Mouse (Mus musculus): ENCODE results near the gene Ick.

- TF ChIP-seq POLR2A (IDR thresholded peaks at IDR 0.05; ENCODE audit: low read depth, low read length) (no peak), CTCF (conservative IDR thresholded peaks at IDR 0.05; ENCODE audit: insufficient read depth, insufficient read length, low read depth, low read length) (no peak)
Observed at GRCm38 (mm10) chr9:78064121-78064520, 44.9 kb upstream of the Ick start.

Measured in kidney, adult 2 months (tissue).